Mouse (Mus musculus): ENCODE results near the gene Nhsl1.
A peak's percentile ranks its signal among the peaks of the same experiment; 100 is the strongest.
"Not testable (repeated sequence)": the region's sequence is repeated elsewhere in the genome, so short reads cannot be mapped to it uniquely, and the experiment has no call there.

Gene Nhsl1

GRCm38 (mm10) chr10:18545813-18546235 is 227.0 kb downstream of the Nhsl1 start, which contains the start of gene Hebp2:
TSS of gene Hebp2 (minus strand) at chr10:18546076.
- peak; percentile 94 for DNase-seq

DNA sequence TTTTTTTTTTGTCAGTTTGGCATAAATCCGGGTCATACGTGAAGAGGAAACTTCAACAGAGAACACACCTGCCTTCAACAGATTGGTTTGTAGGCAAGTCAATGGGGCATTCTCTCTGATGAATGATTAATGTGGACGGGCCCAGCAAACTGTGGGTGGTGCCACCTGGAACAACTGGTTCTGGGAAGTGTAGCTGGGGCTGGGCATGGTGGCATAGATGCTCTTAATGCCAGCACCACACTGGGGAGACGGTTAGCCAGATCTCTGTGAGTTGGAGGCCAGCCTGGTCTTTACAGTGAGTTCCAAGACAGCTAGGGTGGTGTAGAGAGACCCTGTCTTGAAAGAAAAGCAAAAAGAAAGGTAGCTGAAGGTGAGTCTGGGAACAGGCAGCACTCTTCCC is 228.6 kb downstream of the Nhsl1 start:
- no peak for DNase-seq

- DNase-seq = peak; percentile 86
These were observed 230.8 kb downstream of the Nhsl1 start for GRCm38 (mm10) chr10:18549321-18550216.

GRCm38 (mm10) chr10:18559076-18559475 is 240.3 kb downstream of the Nhsl1 start:
- not testable (repeated sequence) for DNase-seq

DNA sequence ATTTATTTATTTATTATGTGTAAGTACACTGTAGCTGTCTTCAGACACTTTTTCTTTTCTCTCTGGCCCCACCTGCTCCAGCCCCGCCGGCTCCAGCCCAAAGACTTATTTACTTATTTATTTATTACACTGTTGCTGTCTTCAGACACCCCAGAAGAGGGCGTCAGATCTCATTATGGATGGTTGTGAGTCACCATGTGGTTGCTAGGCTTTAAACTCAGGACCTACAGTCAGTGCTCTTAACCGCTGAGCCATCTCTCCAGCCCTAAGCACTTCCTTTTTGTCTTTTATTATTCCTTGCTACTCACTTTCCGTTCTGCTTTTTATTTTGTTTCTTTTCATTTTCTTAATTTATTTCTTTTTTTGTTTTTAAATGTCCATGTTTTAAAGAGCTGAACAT is 242.7 kb downstream of the Nhsl1 start:
- no peak for DNase-seq

DNA sequence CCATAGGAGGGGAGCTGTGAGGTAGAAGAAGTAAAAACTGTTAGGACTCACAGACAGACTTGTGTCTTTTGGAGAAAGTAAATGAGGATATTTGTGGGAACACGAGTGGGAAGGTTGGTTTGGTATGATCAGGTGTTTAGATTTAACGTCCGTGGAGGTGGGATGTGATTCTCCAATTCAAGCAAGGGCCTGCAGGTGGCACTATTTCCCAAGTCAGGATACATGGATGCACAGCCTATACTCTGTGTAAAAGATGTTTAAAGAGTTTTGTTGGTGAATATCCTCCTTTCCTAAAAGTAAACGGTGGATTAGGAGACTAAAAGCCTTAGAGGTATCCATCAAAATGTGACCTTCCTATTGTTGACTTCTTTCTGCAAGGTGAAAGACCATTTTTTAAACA is 244.2 kb downstream of the Nhsl1 start:
- no peak for DNase-seq

DNA sequence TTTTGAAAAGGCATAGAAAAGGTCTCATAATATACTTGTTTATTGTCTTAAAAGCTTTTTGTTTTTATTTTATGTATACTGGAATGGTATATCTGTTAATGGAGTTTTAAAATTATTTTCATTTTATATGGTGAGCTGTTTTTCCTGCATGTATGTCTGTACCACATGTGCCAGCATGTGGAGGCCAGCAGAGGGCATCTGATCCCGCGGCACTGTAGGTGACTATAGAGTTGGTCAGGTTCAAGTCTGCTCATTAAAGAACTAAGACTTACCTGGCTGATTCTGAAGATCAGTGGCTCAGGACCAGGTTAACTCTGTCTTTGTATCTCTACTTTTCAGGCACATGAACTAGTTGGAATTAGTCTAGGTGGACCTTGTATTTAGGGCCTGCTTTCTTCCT is 253.8 kb downstream of the Nhsl1 start:
- DNase-seq = no peak
